Mouse (Mus musculus) layer of hippocampus, adult 9-10 months (tissue): ENCODE measurements at regions not wholly inside any gene's neighbourhood (a gene's known extent, or its start where the extent isn't known, plus 50 kb on each side); places are given as distances from the start of the nearest gene placed in this dataset.

ENCODE experiments used
- DNase-seq: peaks from one replicate; pipeline ENCODE4 v3.0.0; 2022; ENCODE audit warnings: low spot score

GRCm38 (mm10) chr7:88544393-88544792, 114.3 kb downstream of the Rab38 start:
- peak; percentile 53 for DNase-seq

- no peak for DNase-seq
These were observed 115.0 kb downstream of the Rab38 start for GRCm38 (mm10) chr7:88544976-88545654.

GRCm38 (mm10) chr7:88575073-88575472, 145.0 kb downstream of the Rab38 start:
- no peak for DNase-seq

- DNase-seq = no peak
These were observed 170.7 kb downstream of the Rab38 start for GRCm38 (mm10) chr7:88600781-88601180.
